Mouse (Mus musculus) brown adipose tissue, adult 24 weeks (tissue): Measurements from ENCODE around the gene Ttll1. TPM values are rescaled to one million over a fixed set of nuclear protein-coding genes. Genes with fewer than 3 reads are reported as not detected.
A peak's percentile ranks its signal among the peaks of the same experiment; 100 is the strongest.

Experiments used
- H3K27ac ChIP-seq: fragments of 200-500 bp; replicated peaks from 2 replicates; pipeline ENCODE4 v1.5.1; 2012; ENCODE audit warnings: low read depth, mild to moderate bottlenecking, low read length
- H3K4me1 ChIP-seq: fragments of 200-500 bp; 2 replicates; pipeline ENCODE4 v1.6.1; 2012; ENCODE audit warnings: low read length, mixed read lengths; ENCODE audit not compliant: control insufficient read depth, insufficient read depth, insufficient read length
- H3K4me3 ChIP-seq: fragments of 200-500 bp; 2 replicates; pipeline ENCODE4 v1.5.1; 2012; ENCODE audit warnings: low read depth, mild to moderate bottlenecking, low read length, moderate library complexity; ENCODE audit not compliant: insufficient read depth
- polyA plus RNA-seq: library from polyadenylated mRNA; stranded (reverse); fragments of >200 nt; gene quantifications from 2 replicates; pipeline ENCODE4 v1.2.4, GENCODE M21; 2012; ENCODE audit not compliant: missing spikeins, insufficient read depth, insufficient read length

Ttll1 gene
- 6.0 and 7.2 TPM in 2 replicates for polyA plus RNA-seq

DNA sequence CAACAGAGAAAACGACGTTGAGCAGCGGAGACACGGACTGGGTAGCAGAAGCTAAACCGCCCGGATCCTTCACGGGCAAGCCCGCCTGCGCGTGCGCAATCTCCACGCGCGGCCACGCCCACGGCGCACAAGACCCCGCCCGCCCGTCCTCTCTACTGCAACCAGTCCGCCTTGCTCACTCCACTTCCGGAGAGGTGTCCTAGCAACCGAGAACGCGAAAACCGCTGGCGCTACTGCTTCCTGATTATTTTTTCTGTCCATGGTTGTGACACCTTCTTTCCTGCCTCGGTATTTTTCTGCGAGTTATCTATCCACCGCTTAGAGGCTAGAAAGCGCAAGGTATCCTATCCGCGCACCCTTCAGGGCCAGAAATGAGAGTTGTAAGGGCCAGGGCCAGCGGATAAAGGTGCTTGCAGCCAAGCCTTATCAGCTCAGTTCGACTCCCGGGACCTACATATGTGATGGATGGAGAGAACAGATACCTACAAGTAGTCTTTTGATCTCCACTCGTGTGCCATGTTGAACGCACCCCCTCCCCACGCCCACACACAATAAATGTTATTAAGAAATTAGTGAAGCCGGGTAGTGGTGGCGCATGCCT, at the start of gene Ttll1:
Ttll1 (minus strand) TSS at position 89 of the 601 bp plus-strand sequence.
- no peak within 1 kb of the TSS for H3K27ac ChIP-seq
- H3K4me3 ChIP-seq = peak within 1 kb of the TSS; percentile 68
- H3K4me1 ChIP-seq = no peaks in the 10 kb centered on the region

DNA sequence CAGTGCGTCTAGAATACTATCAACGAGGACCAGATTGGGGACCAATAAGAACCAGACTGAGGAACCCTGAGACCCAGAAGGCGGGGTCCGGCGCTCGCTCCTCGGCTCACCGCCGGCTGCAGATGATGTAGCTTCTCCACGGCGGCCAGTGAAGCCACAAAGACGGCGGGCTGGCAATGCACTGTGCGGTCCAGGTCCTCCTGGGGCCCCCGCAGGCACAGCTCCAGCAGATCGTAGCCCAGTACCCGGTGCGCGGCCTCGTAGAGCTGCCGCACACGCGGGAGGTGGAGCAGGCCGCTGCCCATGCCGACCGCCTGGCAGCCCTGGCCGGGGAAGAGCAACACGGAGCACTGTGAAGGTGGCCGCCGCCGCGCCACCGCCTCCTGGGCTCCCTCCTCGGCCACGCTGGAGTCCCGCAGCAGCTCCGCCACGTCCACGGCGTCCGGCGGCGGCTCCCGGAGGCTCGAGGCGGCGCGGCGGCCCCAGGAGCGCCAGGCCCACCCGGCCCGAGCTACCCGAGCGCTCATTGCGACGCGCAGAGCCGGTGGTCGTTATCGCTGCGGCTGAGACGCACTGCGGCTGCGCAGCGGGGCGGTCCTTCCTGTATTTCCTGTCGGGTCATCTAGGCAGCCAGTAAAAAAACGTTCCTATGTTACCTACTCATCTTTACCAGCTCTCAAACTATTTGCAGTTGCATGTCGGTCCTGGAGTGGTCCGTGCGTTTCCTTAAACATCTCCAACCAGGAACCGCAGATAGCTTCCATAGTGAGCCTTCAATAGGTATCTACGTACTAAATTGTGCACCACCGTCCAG, 44.7 kb upstream of the Ttll1 start:
- H3K4me3 ChIP-seq = peak overlapping the region; percentile 87
- H3K27ac ChIP-seq = peak overlapping the region; percentile 72
- H3K4me1 ChIP-seq = no peaks in the 10 kb centered on the region

DNA sequence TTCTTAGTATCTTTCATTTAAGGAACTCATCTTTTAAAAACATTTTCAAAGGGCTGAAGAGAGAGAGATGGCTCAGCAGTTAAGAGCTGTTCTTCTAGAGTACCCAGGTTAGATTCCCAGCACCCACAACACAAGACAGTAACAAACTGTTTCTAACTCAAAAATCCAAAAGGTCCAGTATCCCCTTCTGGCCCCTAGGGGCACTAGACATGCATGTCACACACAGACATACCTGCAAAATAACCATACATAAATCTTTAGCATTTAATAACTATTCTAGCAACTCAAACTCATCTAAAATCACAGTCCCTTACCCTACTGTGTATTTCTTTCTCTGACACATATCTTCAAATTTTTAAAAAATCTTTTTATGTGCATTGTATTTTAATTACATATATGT, 43.1 kb upstream of the Ttll1 start:
- H3K27ac ChIP-seq = no peak overlapping the region
- no peak overlapping the region for H3K4me3 ChIP-seq
- H3K4me1 ChIP-seq = no peaks in the 10 kb centered on the region

DNA sequence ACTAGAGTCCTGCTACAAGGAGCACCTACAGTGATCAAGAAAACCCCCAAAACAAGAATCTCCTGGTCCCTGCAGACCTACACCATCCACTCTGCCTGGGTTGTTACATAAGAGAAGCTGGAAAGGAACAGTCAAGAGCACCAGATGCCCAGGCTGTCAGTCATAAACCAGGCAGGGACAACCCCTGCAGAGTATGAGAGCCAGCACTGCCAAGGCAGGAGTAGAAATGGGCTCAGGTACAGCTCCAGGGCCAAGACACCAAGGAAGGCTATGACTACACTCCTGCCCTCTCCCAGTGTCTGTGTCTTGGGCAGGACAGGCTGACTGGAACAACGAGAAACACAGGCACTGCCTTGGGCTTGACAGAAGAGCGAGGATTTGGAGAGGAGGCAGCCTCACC, 39.4 kb upstream of the Ttll1 start:
- Histone ChIP-seq H3K4me1 (peaks cover 6% of the 10 kb centered on the region; the same call in 1 of the 2 replicates), H3K4me3 (no peak overlapping the region), H3K27ac (no peak overlapping the region)

DNA sequence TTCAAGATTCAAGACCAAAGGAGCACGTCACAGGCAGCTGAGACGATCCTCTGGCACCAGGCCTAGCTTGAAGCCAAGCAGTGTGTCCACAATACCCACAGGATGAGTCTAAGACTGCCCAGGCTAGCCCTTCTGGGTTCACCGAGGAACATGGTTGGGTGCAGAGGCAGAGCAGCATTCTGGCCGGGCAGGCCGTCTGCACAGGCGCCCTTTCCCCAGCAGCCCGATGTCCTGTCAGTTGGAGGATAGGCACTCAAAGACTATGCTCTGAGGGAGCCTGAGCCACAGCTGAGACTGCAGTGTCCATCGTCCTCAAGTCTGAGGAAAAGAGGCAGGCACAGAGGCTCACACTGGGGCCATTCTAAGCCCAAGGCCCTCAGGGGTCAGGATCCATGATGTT, 36.5 kb upstream of the Ttll1 start:
- Histone ChIP-seq H3K4me1 (peaks cover 6% of the 10 kb centered on the region; the same call in 1 of the 2 replicates), H3K27ac (no peak overlapping the region), H3K4me3 (no peak overlapping the region)

DNA sequence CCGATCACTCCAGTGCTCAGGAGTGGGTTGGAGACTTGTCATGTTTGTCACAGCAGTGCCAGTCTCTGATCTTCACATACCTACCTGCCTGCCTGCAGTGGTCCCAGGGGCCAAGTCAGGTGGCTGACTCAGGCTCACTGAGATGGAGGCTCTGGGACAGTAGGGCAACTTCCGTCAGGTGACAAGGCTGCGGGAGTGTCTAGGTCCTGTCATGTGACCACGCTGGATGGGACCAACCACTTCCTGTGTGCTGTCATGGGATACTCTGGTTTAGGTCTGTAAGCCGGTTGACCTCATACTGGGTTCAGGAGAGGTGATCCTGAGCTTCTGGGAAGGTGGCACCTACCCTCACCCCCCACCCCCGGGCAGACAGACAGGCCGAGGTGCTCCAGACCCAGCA, 35.3 kb upstream of the Ttll1 start:
- Histone ChIP-seq H3K4me3 (no peak overlapping the region), H3K27ac (no peak overlapping the region), H3K4me1 (peaks cover 6% of the 10 kb centered on the region; the same call in 1 of the 2 replicates)

DNA sequence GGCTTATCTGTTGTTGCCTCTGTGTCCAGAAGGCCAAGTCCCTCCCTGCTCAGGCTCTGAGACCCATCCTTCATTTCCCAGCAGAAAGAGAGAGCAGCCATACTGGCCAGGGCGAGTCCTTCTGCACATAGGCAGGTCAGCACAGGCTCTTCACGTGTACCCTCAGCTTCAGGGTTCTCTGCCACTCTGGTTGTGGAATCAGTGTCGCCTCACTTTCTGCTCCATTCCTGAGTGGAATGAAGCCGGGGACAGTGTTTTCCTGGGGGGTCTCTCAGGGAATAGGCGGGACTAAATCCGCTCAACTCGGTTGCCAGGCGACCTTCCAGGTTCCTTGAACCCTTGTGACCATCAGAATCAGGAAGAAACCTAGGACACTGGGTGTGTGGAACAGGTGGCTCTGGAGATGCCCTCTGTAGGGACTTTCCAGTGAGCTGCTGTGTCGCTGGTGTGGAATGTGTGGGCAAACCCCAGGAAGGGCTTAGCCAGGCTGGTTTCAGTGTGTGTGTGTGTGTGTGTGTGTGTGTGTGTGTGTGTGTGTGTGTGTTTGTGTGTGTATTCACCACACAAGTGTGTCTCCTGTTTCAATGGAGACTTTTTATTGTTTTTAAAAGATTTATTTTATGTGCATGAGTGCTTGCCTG, 31.1 kb upstream of the Ttll1 start:
- Histone ChIP-seq H3K4me3 (no peak overlapping the region), H3K4me1 (peaks cover 24% of the 10 kb centered on the region), H3K27ac (no peak overlapping the region)

DNA sequence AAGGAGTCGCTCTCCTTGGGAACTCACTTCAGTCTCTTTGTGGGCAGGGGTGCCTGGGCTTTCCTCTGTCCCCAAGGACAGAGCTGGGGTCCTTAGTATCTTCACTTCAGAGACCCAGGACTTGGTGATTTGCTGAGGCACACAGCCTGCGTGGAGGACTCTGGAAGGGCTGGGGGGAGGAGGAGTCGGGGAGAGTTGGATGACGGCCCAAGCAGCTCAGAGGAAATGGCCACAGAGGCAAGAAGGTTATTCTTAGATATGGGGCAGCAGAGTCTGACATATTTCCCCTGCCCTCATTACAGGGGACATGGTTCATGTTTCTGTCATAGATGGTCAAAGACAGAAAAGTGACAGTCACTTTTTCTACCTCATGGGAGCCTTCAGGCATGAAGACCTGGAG, 29.2 kb upstream of the Ttll1 start:
- H3K27ac ChIP-seq = peak overlapping the region; percentile 67
- H3K4me3 ChIP-seq = no peak overlapping the region
- peaks cover 27% of the 10 kb centered on the region for H3K4me1 ChIP-seq

DNA sequence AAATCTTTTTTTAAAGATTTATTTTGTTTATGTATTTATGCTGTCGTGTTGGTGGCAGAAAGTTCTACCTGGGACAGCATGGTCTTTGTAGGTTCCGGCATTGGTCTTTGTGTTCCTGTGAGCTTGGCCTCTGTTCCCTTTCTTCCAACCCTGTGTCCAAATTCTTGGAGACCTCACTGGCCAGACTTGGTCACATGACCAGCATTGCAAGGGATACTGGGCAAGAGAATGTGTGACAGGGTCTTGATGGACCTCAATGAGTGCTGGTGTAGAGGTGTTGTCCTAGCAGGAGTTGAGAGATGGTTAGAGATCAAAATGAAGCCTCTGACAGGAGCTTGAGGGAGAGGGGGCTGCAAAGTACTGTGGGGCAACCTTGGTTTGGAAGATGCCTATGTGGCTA, 28.2 kb upstream of the Ttll1 start:
- no peak overlapping the region for H3K27ac ChIP-seq

DNA sequence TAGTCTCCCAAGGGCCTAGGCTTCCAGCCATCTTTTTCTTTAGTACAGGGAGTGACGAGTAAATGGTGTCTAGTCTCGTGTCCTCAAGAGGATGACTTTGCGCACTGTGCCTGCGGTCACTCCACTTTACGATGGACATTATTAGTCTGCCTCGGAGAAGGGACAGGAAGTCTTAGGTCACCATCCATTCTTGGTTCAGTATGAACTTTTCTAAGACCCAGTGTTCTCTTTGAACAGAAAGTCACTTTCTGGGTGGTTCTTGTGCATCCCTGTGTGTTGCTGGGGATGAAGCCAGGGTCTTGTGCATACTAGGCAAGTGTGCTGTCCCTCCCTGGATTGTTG, 25.2 kb upstream of the Ttll1 start:
- Histone ChIP-seq H3K4me3 (no peak overlapping the region), H3K4me1 (peaks cover 28% of the 10 kb centered on the region), H3K27ac (peak overlapping the region; percentile 93)

More for the DNA sequence above, 28.2 kb upstream of the Ttll1 start:
- Histone ChIP-seq H3K4me3 (no peak overlapping the region), H3K4me1 (peaks cover 27% of the 10 kb centered on the region)

DNA sequence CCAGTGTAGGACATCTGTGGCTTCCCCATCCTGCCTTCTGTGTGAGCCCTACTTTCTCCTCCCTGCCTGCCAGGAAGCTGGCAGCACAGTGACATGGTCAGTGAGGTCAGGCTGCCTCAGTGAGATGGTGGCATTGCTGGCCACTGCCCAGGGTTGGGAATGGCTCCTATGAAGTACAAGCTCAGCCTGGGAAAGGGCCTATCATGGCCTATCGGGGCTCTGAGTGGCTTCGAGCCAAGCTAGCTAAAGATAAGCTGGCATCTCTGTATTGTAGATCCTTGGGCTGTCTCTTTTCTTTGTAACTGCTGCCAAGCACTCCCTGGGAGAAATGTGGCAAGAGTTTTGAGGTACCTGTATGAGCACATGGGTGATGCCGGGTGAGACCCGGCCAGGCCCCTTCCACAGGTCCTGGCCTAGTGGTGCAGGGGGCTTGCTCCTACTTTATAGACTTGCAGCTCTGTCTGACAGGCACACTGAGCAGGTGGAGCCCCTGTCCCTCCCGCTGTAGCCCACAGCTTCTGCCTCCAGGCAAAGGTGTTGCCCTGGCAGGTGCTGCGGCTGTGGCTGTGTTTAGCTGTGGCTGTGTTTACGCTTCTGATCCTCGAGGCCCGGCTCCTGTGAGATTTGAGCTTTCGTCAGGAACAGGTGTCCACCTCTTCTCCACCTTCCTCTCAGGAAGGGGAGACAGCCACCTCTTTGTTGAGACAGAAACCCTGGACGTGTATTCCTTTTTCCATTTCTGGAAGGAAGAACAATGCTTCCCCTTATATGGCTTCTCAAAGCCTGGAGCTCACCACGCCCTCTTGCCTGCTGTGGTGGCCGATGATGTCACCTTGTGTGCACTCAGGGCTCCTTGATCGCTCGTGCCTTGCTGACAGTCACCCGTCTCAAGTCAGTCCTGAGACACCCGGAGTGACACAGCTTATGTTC, 24.5 kb upstream of the Ttll1 start:
- peaks cover 28% of the 10 kb centered on the region for H3K4me1 ChIP-seq
- no peak overlapping the region for H3K4me3 ChIP-seq
- peak overlapping the region; percentile 93 for H3K27ac ChIP-seq

DNA sequence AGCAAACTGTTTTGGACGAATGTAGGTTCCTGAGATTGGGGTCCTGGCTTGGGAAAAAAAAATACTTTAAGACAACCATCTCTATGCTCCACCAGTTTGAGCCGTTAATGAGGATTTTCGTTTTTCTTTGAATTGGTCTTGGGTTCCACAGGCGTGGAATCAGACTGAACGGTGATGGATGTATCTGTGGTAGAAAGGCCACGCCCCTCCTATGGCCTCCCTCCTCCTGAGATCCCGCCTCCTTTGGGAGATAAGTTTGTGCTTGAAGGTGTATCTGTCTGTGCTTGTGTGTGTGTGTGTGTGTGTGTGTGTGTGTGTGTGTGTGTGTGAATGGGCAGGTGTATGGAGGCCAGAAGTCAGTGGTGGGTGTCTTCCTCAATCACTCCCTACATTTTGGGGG, 21.9 kb upstream of the Ttll1 start:
- Histone ChIP-seq H3K4me3 (no peak overlapping the region), H3K27ac (no peak overlapping the region), H3K4me1 (peaks cover 22% of the 10 kb centered on the region)

DNA sequence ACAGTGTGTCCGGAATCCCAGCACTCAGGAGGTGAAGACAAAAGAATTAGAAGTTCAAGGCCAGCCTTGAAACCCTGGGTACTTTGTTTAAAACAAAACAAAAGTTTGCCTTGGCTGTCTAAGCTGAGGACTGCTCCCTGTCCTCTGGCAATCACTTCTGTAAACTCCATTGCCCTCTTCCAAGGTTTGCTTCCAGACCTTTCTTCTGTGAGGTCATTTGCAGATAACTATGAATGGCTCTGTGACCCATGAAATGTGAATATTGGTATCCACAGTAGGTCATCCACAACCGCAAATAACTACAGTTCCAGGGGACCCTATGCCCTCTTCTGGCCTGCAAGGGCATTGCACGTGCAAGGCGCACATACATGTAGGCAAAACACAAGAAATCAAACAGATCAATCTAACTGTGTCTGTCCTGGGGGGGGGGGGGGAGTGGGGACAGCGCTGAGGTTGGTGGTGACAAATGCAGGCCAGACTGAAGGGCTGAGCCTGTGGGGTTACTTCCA, 21.3 kb upstream of the Ttll1 start:
- Histone ChIP-seq H3K4me3 (no peak overlapping the region), H3K4me1 (peaks cover 22% of the 10 kb centered on the region), H3K27ac (no peak overlapping the region)

DNA sequence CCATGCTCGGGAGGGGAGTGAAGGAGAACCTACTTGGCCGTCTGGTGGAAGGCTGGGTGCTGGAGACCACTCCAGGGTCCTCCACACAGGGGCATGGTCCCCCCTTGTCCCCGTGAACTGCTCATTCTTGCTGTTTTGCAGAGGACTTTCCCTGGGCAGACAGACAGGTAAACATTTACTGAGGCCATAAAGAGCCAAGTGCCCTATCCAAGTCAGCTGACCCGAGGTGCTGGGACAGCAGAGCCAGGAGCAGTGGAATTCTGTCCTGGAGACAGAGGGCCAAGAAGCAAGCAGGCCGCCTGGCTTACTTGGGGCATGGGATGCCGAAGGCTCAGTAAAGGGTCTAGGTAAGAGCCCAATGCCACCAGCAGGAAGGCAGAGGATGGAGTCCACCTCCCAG, 20.0 kb upstream of the Ttll1 start:
- peaks cover 16% of the 10 kb centered on the region for H3K4me1 ChIP-seq
- H3K27ac ChIP-seq = peak overlapping the region; percentile 92
- no peak overlapping the region; the same call in 1 of the 2 replicates for H3K4me3 ChIP-seq
